Mouse (Mus musculus) layer of hippocampus, adult 2 months (tissue): ENCODE results near the gene Gckr. TPM values are rescaled to one million over a fixed set of nuclear protein-coding genes. Genes with fewer than 3 reads are reported as not detected.
"Not testable (repeated sequence)": the region's sequence is repeated elsewhere in the genome, so short reads cannot be mapped to it uniquely, and the experiment has no call there.

Experiments
- DNase-seq, 2 experiments: peaks; one replicate each; pipeline ENCODE4 v3.0.0; 2022; ENCODE audit warnings: low spot score in 2 of 2
- H3K27ac ChIP-seq: fragments of 200-600 bp; 2 replicates; pipeline ENCODE4 v1.8.1; 2022
- H3K4me3 ChIP-seq: fragments of 200-600 bp; 2 replicates; pipeline ENCODE4 v1.8.1; 2022; ENCODE audit warnings: mild to moderate bottlenecking
- CTCF ChIP-seq: fragments of 200-600 bp; conservative IDR thresholded peaks from 2 replicates; pipeline ENCODE4 v1.8.1; 2022; ENCODE audit warnings: antibody characterized with exemption, mild to moderate bottlenecking, moderate library complexity
- total RNA-seq, 2 experiments: library from RNA; stranded (reverse); gene quantifications; 2 replicates each; pipeline ENCODE4 v1.2.3; 2021

Gckr gene
- total RNA-seq, 2 experiments from 2014 or later = not detected

DNA sequence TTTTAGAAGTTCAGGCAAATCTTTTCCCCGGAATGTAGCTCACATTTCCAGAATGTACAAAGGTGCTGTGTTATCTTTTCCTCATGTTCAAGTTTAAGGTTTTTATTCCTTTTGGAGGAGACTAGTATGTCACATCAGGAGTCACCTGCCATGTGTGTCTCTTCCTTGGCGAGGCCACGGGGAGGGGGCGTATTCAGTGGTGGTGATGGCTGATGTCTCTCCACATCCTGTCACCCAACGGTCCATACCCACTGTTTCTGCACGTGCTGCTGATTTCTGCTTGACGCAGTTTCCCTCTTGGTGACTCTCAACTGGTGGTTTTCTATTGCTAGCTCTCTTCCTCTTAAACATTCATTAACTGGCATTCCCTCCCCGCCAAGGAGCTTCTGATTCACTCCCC lies 15.6 kb downstream of the Gckr start:
- Histone ChIP-seq H3K27ac (no peak overlapping the region), H3K4me3 (no peak overlapping the region)
- DNase-seq = no peak
- no peak for TF ChIP-seq CTCF

DNA sequence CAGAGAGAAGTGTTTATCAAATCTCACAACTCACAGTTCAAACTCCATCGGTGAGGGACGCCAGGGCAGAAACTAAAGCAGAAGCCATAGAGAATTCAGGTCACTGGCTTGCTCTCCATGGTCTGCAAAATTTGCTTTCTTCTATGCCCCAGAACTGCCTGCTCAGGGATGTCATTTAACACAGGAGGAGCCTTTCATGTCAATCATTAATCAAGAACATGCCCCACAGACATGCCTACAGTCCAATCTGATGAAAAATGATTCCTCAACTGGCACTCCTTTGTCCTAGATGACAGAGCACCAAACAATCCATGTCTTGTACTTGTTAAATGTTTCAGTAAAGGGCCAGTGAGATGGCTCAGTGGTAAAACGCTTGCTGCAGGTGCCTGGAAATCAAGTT lies 25.5 kb downstream of the Gckr start:
- no peak overlapping the region for H3K4me3 ChIP-seq
- no peak overlapping the region for H3K27ac ChIP-seq
- TF ChIP-seq CTCF = no peak
- no peak for DNase-seq

DNA sequence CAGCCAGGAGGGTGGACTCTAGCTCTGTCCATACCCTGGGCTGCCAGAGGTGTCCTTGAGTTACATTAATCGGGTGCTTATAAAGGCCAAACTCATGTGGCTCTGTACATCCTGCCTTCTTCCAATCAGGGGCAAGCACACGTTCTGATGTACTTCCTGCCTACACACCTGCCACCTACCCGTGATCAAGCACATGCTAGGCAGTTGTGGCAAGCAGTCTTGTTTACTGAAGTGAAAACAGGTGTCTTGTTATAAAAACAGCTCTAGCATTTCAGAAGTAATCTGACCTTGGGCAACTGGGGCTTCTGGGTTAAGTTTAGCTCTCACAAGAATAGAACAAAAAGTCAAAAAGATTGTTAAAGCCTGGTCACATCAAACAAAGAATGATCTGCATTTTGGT lies 26.8 kb downstream of the Gckr start:
- TF ChIP-seq CTCF = no peak
- Histone ChIP-seq H3K4me3 (no peak overlapping the region), H3K27ac (no peak overlapping the region)
- no peak for DNase-seq

DNA sequence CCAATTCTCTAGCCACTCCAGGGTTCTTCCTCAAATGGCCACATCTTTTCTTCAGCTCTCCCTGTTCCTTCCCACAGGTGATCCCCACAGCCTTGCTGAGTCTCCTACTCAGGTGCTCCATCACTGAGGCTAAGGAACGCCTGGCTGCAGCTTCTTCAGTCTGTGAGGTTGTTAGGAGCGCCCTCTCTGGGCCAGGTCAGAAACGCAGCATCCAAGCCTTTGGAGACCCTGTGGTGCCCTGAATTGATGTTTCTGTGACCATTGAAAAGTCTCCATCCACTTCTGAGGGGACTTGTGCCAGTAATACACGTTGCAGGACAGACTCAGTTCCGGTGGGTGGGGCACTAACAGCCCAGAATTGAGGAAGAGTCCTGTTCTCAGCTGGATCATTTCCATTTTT lies 29.6 kb downstream of the Gckr start:
- DNase-seq = no peak

DNA sequence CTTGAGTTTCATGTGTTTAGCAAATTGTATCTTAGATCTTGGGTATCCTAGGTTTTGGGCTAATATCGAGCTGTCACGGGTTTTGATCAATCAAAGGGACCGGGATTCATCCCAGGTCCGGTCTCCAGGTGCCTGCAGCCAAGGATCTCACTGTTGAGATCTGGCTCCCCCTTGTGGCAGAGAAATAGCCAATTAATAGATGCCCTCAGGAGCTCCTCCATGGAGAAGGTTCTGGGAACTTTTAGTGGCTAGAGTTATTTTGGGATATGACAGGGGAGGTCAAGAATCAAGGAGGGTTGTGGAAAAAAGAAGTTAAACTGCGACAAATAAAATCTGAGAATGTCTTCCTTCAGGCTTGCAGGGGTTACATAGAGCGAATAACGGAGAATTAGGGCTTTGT lies 31.0 kb downstream of the Gckr start:
- Histone ChIP-seq H3K4me3 (no peak overlapping the region), H3K27ac (no peak overlapping the region)
- peak; percentile 85 for TF ChIP-seq CTCF
- peak; percentile 60 to 76 for DNase-seq

More for the DNA sequence above, 29.6 kb downstream of the Gckr start:
- H3K27ac ChIP-seq = no peak overlapping the region
- TF ChIP-seq CTCF = peak; percentile 58
- no peak overlapping the region for H3K4me3 ChIP-seq

DNA sequence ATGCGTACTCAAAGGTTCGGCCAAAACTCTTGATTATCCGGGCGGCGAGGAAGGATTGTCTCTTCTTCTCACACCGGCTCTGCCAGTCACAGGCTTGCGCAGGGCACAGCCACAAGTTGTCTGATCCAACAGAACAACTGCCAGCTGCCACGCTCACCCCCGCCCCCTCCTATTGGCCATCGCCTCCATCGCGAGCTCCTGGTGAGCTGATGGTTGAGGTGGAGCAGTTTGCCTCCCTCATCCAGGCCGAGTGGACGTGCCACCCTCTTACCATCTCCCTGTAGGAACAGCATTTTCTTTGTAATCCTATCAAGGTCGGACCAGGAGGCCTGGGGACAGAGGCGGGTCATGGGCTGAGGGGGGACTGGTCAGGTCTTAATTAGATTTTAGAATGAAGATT lies 60.3 kb downstream of the Gckr start:
- not testable (repeated sequence) for DNase-seq, H3K4me3 ChIP-seq, H3K27ac ChIP-seq

DNA sequence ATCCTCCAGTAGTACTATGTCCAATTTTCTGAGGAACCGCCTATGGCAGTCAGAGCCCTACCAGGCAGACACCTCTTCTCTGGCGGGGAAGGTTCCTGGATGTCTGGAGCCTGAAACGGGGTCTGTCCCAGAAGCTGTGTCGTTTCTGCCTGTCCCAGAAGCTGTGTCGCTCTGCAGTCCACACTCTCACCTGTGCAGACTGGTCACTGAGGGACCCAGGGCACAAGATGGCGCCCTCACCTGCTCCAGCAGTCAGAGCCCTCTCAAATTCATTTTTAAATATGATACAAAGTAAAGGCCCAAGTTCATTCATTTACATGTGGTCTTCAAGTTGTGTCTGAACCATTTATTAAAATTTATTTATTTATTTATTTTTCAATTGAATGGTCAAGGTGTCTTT lies 63.7 kb downstream of the Gckr start:
- no peak for TF ChIP-seq CTCF
- H3K27ac ChIP-seq = no peak overlapping the region
- H3K4me3 ChIP-seq = no peak overlapping the region
- no peak for DNase-seq

Other genes with a start within 250 kb of the Gckr start
- 10 to 100 TPM; 73.4 to 78.8 TPM for gene Atraid, start 249.1 kb upstream of the Gckr start, total RNA-seq
- gene Slc5a6, start 248.5 kb upstream of the Gckr start, total RNA-seq = 10 to 100 TPM; 15.0 to 16.1 TPM
- gene Cad, start 242.7 kb upstream of the Gckr start, total RNA-seq = 10 to 100 TPM; 17.1 to 21.6 TPM
- not detected for gene Dnajc5g, start 191.2 kb upstream of the Gckr start, total RNA-seq
- gene Slc30a3, start 189.2 kb upstream of the Gckr start, total RNA-seq = 10 to 100 TPM; 89.6 to 92.2 TPM
- gene Trim54, start 180.7 kb upstream of the Gckr start, total RNA-seq = not detected
- not detected for gene Ucn, start 158.6 kb upstream of the Gckr start, total RNA-seq
- gene Mpv17, start 143.2 kb upstream of the Gckr start, total RNA-seq = 10 to 100 TPM; 58.8 to 61.3 TPM
- gene Gm29609, start 117.5 kb upstream of the Gckr start, total RNA-seq = 1 to 10 TPM; 3.5 to 4.0 TPM
- gene Gtf3c2, start 117.3 kb upstream of the Gckr start, total RNA-seq = 10 to 100 TPM; 63.1 to 67.8 TPM
- 10 to 100 TPM; 80.9 to 81.5 TPM for gene Snx17, start 104.2 kb upstream of the Gckr start, total RNA-seq
- gene Eif2b4, start 104.0 kb upstream of the Gckr start, total RNA-seq = 10 to 100 TPM; 39.6 to 54.0 TPM
- gene Zfp513, start 95.1 kb upstream of the Gckr start, total RNA-seq = 10 to 100 TPM; 29.3 to 29.5 TPM
- gene Ppm1g, start 76.8 kb upstream of the Gckr start, total RNA-seq = 10 to 100 TPM; 71.3 to 74.8 TPM
- 10 to 100 TPM; 81.2 to 89.4 TPM for gene Nrbp1, start 56.6 kb upstream of the Gckr start, total RNA-seq
- gene Gm9970, start 56.2 kb upstream of the Gckr start, total RNA-seq = under 1 TPM in 1 of 2 experiments, not detected in 1; 0.74 TPM
- 1 to 10 TPM; 3.2 to 4.0 TPM for gene Krtcap3, start 45.8 kb upstream of the Gckr start, total RNA-seq
- gene Ift172, start 6.3 kb upstream of the Gckr start, total RNA-seq = 10 to 100 TPM; 80.9 to 96.8 TPM
- 100 to 1,000 TPM; 180 to 215 TPM for gene Fndc4, start 1.4 kb upstream of the Gckr start, total RNA-seq
- gene Zfp512, start 155.0 kb downstream of the Gckr start, total RNA-seq = 10 to 100 TPM; 49.1 to 54.1 TPM
- under 1 TPM in 1 of 2 experiments, not detected in 1; 0.20 TPM for gene 4930548H24Rik, start 188.3 kb downstream of the Gckr start, total RNA-seq
- gene Gpn1, start 197.3 kb downstream of the Gckr start, total RNA-seq = 10 to 100 TPM; 34.0 to 34.8 TPM
- gene Slc4a1ap, start 229.6 kb downstream of the Gckr start, total RNA-seq = 10 to 100 TPM; 51.9 to 53.8 TPM
- 10 to 100 TPM; 19.6 TPM for gene Supt7l, start 230.4 kb downstream of the Gckr start, total RNA-seq